Mouse (Mus musculus) brain, embryonic 14.5 days (tissue): ENCODE data around the gene Ankrd12. TPM values are rescaled to one million over a fixed set of nuclear protein-coding genes. Genes with fewer than 3 reads are reported as not detected.

Experiments
- DNase-seq: peaks from one replicate; pipeline ENCODE4 v3.0.0-alpha.2; 2011; ENCODE audit warnings: low read depth
- CTCF ChIP-seq: fragments of 200-500 bp; IDR thresholded peaks from 2 replicates; pipeline ENCODE4 v1.5.1; 2012; ENCODE audit warnings: inconsistent platforms, mild to moderate bottlenecking, moderate library complexity, borderline replicate concordance; ENCODE audit not compliant: insufficient read depth, insufficient read length; ENCODE audit errors: extremely low read depth
- POLR2A ChIP-seq: fragments of 200-500 bp; IDR thresholded peaks from 2 replicates; pipeline ENCODE4 v1.6.1; 2012; ENCODE audit warnings: mild to moderate bottlenecking, inconsistent platforms, borderline replicate concordance; ENCODE audit not compliant: poor library complexity, insufficient read depth, insufficient read length, severe bottlenecking; ENCODE audit errors: extremely low read depth
- polyA plus RNA-seq: library from polyadenylated mRNA; depleted of rRNA; stranded (reverse); fragments of >200 nt; gene quantifications from 2 replicates; pipeline ENCODE4 v1.2.3, GENCODE M21; 2012; rRNA removed

Gene Ankrd12
- polyA plus RNA-seq, 1 experiment, result 28.3 TPM

- no peak for TF ChIP-seq POLR2A
- TF ChIP-seq CTCF, result no peak
- DNase-seq, result peak; percentile 95
These were observed 160.7 kb downstream of the Ankrd12 start for GRCm38 (mm10) chr17:65916135-65916668.

Other genes with a start within 250 kb of the Ankrd12 start
- gene Ralbp1, start 191.3 kb downstream of the Ankrd12 start, polyA plus RNA-seq, result 28.4 and 32.5 TPM in 2 replicates
- 49.1 and 53.5 TPM in 2 replicates for gene Twsg1, start 125.9 kb downstream of the Ankrd12 start, polyA plus RNA-seq
- gene Ndufv2, start 24.5 kb upstream of the Ankrd12 start, polyA plus RNA-seq, result 115 and 119 TPM in 2 replicates
- 56.1 and 58.3 TPM in 2 replicates for gene Washc1, start 34.5 kb upstream of the Ankrd12 start, polyA plus RNA-seq
- gene Ddx11, start 46.4 kb upstream of the Ankrd12 start, polyA plus RNA-seq, result 7.8 and 11.4 TPM in 2 replicates